Comparison of ENCODE assay signal across 9 mouse cellular contexts in genomic region chr4:108360136-108361055, GRCm38 (mm10). TPM values are rescaled to one million over a fixed set of nuclear protein-coding genes. Genes with fewer than 3 reads are reported as not detected.
A peak's percentile ranks its signal among the peaks of the same experiment; 100 is the strongest.
DNase-seq lines count a peak whose midpoint lies in the region; ATAC-seq and TF ChIP-seq lines count a peak whose summit lies in the region.
"Had no signal": no experiment of that assay in that cellular context is flagged by ENCODE, and none has a peak within 500 bp of the region (broad histone marks: within the 10 kb centered on the region; RNA-seq: fewer than 3 reads in every experiment).

No protein-coding gene starts in this region.

- DNase-seq in kidney, adult 2 months: peak; percentile 31
- DNase-seq in kidney, adult 9 months: no peak
- peak; percentile 62 to 67 for DNase-seq in layer of hippocampus, postnatal 14 days (ENCODE audit: low spot score in 2 of 2)
- DNase-seq in lung, postnatal 14 days: peak; percentile 28
- peak; percentile 95 to 96 for DNase-seq in right cerebral cortex, postnatal 10 days (ENCODE audit: low spot score in 2 of 2)

- peak; percentile 43; the same call in 1 of the 2 replicates for ATAC-seq in embryonic facial prominence, embryonic 12.5 days (ENCODE audit: insufficient number of reproducible peaks, insufficient read depth, low FRiP score, low TSS enrichment)
- ATAC-seq in heart, embryonic 15.5 days (replicated peaks; ENCODE audit: insufficient number of reproducible peaks, insufficient read depth, low FRiP score, low read depth): peak; percentile 66
- no peak for ATAC-seq in activated CD4-positive, CD25-positive, alpha-beta regulatory T cell, adult 4 months

- H3K27me3 ChIP-seq in kidney, adult 2 months (replicated peaks; ENCODE audit: control insufficient read depth, insufficient read depth, low read length): no peaks in the 10 kb centered on the region
- H3K27me3 ChIP-seq in embryonic facial prominence, embryonic 12.5 days: no peaks in the 10 kb centered on the region
- no peaks in the 10 kb centered on the region for H3K27me3 ChIP-seq in heart, embryonic 15.5 days

- 46% methylated on average over 28 of the region's 28 CpGs for WGBS in kidney, adult 2 months
- 4% methylated on average over 28 of the region's 28 CpGs for WGBS in embryonic facial prominence, embryonic 12.5 days
- 8% methylated on average over 28 of the region's 28 CpGs for WGBS in heart, embryonic 15.5 days

- peak overlapping the region; percentile 29 for H3K4me2 ChIP-seq in embryonic facial prominence, embryonic 12.5 days (replicated peaks)
- H3K4me2 ChIP-seq in heart, embryonic 15.5 days: peak overlapping the region; percentile 50

- H3K27ac ChIP-seq in kidney, adult 2 months (ENCODE audit: insufficient read depth, low read depth, low read length): no peak overlapping the region
- H3K27ac ChIP-seq in embryonic facial prominence, embryonic 12.5 days: peak overlapping the region; percentile 96
- peak overlapping the region; percentile 85 for H3K27ac ChIP-seq in heart, embryonic 15.5 days
- H3K27ac ChIP-seq: macrophage had no signal

- no peaks in the 10 kb centered on the region for H3K36me3 ChIP-seq in kidney, adult 2 months (ENCODE audit: control insufficient read depth, insufficient read depth, low read length)
- H3K36me3 ChIP-seq in embryonic facial prominence, embryonic 12.5 days: no peaks in the 10 kb centered on the region
- H3K36me3 ChIP-seq in heart, embryonic 15.5 days: no peaks in the 10 kb centered on the region

- peaks cover 5% of the 10 kb centered on the region; the same call in 1 of the 2 replicates for H3K4me1 ChIP-seq in kidney, adult 2 months (ENCODE audit: control insufficient read depth, insufficient read depth, low read length)
- peaks cover 66% of the 10 kb centered on the region for H3K4me1 ChIP-seq in embryonic facial prominence, embryonic 12.5 days
- peaks cover 63% of the 10 kb centered on the region for H3K4me1 ChIP-seq in heart, embryonic 15.5 days (replicated peaks)

- H3K9ac ChIP-seq in embryonic facial prominence, embryonic 12.5 days: no peak overlapping the region
- 0 out of 2 replicates have a peak overlapping the region, but pooled peaks have one; percentile 14 for H3K9ac ChIP-seq in heart, embryonic 15.5 days

- H3K9me3 ChIP-seq in embryonic facial prominence, embryonic 12.5 days: no peaks in the 10 kb centered on the region
- no peaks in the 10 kb centered on the region for H3K9me3 ChIP-seq in heart, embryonic 15.5 days (replicated peaks)

- peak overlapping the region; percentile 23; the same call in 1 of the 2 replicates for H3K4me3 ChIP-seq in kidney, adult 2 months (ENCODE audit: insufficient read depth, low read depth, low read length)
- H3K4me3 ChIP-seq in embryonic facial prominence, embryonic 12.5 days: peak overlapping the region; percentile 9; the same call in 1 of the 2 replicates
- H3K4me3 ChIP-seq in heart, embryonic 15.5 days: peak overlapping the region; percentile 31

- no peak for TF ChIP-seq POLR2A in kidney, adult 2 months (IDR thresholded peaks at IDR 0.05; ENCODE audit: low read depth, low read length)

- no peak for TF ChIP-seq CTCF in kidney, adult 2 months (conservative IDR thresholded peaks at IDR 0.05; ENCODE audit: insufficient read depth, insufficient read length, low read depth, low read length)

RNA-seq across cellular contexts. Expression of gene Shisal2a, which starts 22.8 kb away (rescaled TPM):
- 0.25 TPM in 1 of 2 replicates, not detected in the other for polyA plus RNA-seq in kidney, adult 2 months (2012; rRNA removed)
- 13.3 and 14.4 TPM in 2 replicates for polyA plus RNA-seq in embryonic facial prominence, embryonic 12.5 days (2016; fragmentation: Nextera tagmentation; extraction: Ambion mirVana)
- polyA plus RNA-seq in heart, embryonic 15.5 days (2015; fragmentation: Nextera tagmentation; extraction: Ambion mirVana): 1.2 and 1.3 TPM in 2 replicates
- total RNA-seq in layer of hippocampus, postnatal 14 days (2021): not detected
- not detected for polyA plus RNA-seq in activated CD4-positive, CD25-positive, alpha-beta regulatory T cell, adult 4 months (2017; shearing (Covaris generic))
- polyA plus RNA-seq: macrophage had no signal

RNA-seq across cellular contexts. Expression of gene Coa7, which starts 32.5 kb away (rescaled TPM):
- 15.7 and 21.2 TPM in 2 replicates for polyA plus RNA-seq in kidney, adult 2 months (2012; rRNA removed)
- 55.6 and 58.0 TPM in 2 replicates for polyA plus RNA-seq in embryonic facial prominence, embryonic 12.5 days (2016; fragmentation: Nextera tagmentation; extraction: Ambion mirVana)
- polyA plus RNA-seq in heart, embryonic 15.5 days (2015; fragmentation: Nextera tagmentation; extraction: Ambion mirVana): 41.2 and 48.0 TPM in 2 replicates
- 10 to 100 TPM; 29.7 to 33.4 TPM for total RNA-seq in layer of hippocampus, postnatal 14 days (2021)
- 10 to 100 TPM; 26.7 to 34.1 TPM for polyA plus RNA-seq in activated CD4-positive, CD25-positive, alpha-beta regulatory T cell, adult 4 months (2017; shearing (Covaris generic))

RNA-seq across cellular contexts. Expression of gene Gpx7, which starts 46.4 kb away (rescaled TPM):
- 6.2 and 7.5 TPM in 2 replicates for polyA plus RNA-seq in kidney, adult 2 months (2012; rRNA removed)
- polyA plus RNA-seq in embryonic facial prominence, embryonic 12.5 days (2016; fragmentation: Nextera tagmentation; extraction: Ambion mirVana): 62.7 and 67.1 TPM in 2 replicates
- 60.4 and 60.6 TPM in 2 replicates for polyA plus RNA-seq in heart, embryonic 15.5 days (2015; fragmentation: Nextera tagmentation; extraction: Ambion mirVana)
- total RNA-seq in layer of hippocampus, postnatal 14 days (2021): 1 to 10 TPM; 7.4 to 8.0 TPM
- polyA plus RNA-seq in activated CD4-positive, CD25-positive, alpha-beta regulatory T cell, adult 4 months (2017; shearing (Covaris generic)): 1 to 10 TPM; 1.7 to 4.3 TPM

RNA-seq across cellular contexts. Expression of gene Zyg11b, which starts 59.5 kb away (rescaled TPM):
- 8.7 and 9.5 TPM in 2 replicates for polyA plus RNA-seq in kidney, adult 2 months (2012; rRNA removed)
- polyA plus RNA-seq in embryonic facial prominence, embryonic 12.5 days (2016; fragmentation: Nextera tagmentation; extraction: Ambion mirVana): 18.4 and 20.5 TPM in 2 replicates
- polyA plus RNA-seq in heart, embryonic 15.5 days (2015; fragmentation: Nextera tagmentation; extraction: Ambion mirVana): 6.7 and 8.3 TPM in 2 replicates
- 100 to 1,000 TPM; 119 to 124 TPM for total RNA-seq in layer of hippocampus, postnatal 14 days (2021)
- polyA plus RNA-seq in activated CD4-positive, CD25-positive, alpha-beta regulatory T cell, adult 4 months (2017; shearing (Covaris generic)): 10 to 100 TPM in 1 of 2 experiments, 1 to 10 TPM in 1; 9.8 to 14.8 TPM
